Mouse (Mus musculus) WW6 (cell line): ENCODE results near the gene Bmper.

Experiments used
- DNase-seq: peaks from one replicate; pipeline ENCODE4 v3.0.0-alpha.2; 2013; ENCODE audit warnings: low read depth, low spot score

The Bmper gene

DNA sequence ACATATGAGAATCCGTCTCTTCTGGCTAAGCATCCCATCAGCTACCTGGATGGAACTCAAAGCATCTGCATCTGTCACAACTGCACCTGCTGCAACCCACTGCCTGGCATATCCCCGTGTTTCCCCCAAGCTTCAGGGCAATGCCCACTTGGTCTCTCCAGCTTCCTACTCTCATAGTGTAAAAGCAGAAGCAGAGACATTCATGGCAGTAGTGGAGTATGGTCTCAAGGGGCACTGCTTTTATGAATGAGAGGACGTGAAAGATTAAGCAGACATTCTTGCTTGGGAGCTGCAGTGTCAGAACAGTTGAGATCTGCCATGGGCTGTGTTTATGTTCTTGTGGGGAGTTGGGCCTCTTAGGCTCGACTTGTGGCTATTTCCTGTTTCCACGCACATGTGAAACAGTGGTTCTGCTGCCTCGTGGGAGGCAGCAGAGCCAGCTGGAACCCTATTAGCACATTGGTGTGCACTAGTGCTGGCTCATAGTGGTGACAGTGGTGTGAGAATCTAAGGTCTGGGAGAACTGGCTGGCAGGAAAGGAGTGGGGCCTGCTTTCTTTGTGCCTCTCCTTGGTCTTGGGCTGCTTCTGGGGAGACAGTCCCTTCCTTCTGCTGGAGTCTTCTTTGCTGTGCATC lies 12.6 kb downstream of the Bmper start:
- DNase-seq: no peak

- DNase-seq: no peak
These were observed 13.9 kb downstream of the Bmper start for GRCm38 (mm10) chr9:23236635-23237279.

- no peak for DNase-seq
These were observed 16.1 kb downstream of the Bmper start for GRCm38 (mm10) chr9:23239011-23239410.

GRCm38 (mm10) chr9:23242911-23243310 lies 20.0 kb downstream of the Bmper start:
- DNase-seq: no peak

GRCm38 (mm10) chr9:23243869-23244268 lies 21.0 kb downstream of the Bmper start:
- DNase-seq: no peak

DNA sequence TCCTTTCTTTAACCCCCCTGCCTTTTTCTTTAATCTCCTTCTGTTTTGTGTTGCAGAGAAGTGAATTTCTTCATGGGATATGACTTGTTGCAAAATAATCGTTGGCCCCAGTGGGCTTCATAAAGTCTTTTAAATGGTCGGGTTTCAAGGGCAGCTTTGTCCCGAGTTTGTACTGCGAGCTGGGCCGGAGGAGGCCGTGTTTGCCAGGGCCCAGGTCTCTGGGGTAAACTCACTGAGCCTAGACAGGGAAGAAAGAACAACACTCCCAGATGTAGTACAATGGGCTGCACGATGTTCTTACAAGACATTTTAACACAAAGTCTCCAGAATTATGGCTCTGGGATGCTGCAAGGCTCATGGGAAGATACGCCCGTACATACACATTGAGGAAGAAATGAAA lies 23.5 kb downstream of the Bmper start:
- no peak for DNase-seq

DNA sequence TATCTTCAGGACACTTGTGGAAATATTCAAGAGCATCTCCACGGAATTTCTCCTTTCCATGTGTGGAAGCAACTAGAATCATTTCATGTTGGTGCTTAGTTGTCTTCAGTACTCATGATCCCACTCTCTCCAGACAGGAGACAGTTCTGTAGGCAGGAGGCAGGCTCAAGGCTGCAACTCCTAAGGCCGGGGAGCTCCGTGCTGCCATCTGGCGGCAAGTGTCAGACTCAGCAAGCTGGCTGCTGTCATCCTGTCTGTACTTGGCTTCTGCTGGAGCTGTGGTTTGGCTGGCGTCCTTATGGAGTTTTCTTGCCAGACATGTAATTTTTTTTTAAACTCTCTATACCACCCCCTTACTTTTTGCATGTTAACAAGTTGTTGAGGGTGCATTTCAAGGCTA lies 27.1 kb downstream of the Bmper start:
- DNase-seq: peak; percentile 39

DNA sequence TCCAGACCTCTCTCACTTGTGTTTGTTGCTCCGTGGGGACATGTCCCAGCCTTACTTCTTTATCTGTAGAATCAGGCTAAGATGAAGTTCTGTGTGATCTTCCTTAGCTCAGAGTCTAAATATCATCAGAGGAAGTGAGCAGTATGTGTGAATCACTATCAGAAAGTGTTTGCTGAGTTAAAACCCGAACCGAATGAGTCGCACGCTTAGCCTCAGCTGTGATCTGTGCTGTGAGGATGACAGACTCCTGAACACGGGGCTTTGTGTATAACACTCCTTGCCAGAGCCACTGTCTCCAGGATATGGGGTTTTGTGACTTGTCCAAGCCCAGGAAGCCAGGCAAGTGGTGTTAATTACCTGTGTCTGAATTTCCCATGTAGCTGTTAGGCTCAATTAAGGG lies 28.1 kb downstream of the Bmper start:
- no peak for DNase-seq

DNA sequence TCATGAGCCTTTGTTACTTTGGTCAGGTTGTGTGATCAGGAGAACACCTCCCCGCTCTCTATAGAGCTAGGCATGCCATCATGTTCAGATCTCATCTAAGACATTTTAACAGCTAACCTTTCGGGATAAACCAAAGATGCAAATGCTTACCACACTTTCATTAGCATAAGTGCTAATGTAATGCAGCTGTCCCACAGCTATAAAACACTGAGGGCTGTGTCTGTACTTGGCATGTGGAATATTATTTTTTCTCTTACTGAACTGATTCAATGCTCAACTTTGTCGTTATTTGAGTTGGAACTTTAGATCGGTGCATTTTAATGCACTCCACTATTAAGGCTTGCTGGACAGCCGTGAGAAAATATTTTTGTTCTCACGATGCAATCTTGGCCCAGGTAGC lies 30.7 kb downstream of the Bmper start:
- DNase-seq: no peak

DNA sequence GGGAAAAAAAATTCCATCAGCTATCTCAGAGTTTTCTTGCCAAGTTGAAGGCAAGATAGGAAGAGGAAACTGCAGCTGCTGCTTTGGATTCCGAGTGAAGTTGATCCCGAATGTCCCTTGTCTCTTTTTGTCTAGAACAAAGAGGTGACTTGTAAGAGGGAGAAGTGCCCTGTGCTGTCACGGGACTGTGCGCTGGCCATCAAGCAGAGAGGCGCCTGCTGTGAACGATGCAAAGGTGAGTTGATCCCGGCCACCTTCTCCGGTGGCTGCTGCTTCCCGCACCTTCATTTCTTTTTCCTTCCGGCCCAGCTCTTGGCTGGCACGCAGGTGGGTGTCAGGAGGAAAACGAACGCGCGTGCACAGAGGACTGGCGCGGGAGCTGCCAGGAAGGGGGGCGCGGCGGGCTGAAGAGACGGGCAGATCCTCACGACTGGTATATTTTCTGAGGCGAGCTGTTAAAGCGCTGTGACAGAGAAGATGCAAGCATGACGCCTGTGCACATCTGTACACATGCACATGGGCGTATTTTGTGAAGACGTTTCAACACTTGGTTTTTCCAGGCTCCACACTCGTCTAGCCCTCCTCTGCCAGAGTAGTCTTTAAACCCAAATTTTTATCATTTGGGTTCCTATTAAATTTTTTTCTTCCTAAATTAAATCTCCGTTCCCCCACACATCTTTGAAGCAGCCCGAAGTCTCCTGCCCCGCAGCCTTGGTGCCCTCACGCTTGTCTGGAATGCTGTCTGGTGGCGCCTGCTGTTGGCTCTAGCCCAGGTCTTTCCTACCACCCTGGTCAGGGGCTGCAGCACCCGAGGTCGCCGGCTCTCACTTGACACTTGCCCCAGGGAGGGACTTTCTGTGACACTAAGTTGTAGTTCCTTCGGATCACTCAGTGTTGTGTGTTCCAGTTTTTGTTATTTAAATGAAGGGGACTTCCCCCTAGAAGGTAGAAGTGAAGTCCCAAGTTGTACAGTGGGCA lies 31.6 kb downstream of the Bmper start:
- DNase-seq: no peak

DNA sequence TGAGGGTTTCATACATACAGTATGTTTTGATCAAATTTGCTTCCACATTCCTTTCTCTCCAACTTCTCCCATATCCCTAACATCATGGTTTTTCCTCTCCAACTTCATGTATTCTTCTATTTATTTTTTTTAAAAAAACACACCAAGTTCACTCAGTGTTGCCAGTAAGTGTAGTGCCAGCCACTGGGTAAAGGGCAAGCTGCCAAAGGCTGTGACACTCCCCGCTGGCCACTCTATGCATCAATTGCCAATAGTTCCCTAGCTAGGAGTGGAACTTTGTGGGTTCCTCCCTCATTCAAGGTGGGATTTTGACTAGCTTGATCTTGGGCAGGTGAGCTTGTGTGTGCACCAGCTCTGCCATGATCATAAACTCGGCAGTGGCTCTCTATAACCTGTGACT lies 33.0 kb downstream of the Bmper start:
- DNase-seq: no peak

GRCm38 (mm10) chr9:23256576-23256975 lies 33.7 kb downstream of the Bmper start:
- no peak for DNase-seq

GRCm38 (mm10) chr9:23261834-23262233 lies 39.0 kb downstream of the Bmper start:
- DNase-seq: no peak

DNA sequence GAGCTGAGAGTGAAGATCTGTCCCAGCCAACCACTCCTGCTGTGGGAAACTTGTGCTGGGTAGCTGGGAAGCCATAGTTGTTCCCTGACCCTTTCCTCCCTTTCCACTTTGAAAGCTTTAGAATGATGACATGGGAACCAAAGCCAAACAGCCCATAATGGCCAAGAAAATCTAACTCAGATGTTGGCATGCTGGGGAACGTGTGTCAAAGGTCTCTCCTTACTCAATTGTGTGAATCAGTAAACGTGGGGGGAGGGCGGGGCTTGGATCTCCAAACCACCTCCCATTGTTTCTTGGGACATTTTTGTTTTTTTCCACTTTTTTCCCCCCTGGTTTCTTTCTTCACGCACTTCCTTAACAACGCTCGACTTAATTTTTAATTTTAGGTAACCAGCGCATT lies 40.0 kb downstream of the Bmper start:
- no peak for DNase-seq

GRCm38 (mm10) chr9:23264471-23264870 lies 41.6 kb downstream of the Bmper start:
- no peak for DNase-seq

DNA sequence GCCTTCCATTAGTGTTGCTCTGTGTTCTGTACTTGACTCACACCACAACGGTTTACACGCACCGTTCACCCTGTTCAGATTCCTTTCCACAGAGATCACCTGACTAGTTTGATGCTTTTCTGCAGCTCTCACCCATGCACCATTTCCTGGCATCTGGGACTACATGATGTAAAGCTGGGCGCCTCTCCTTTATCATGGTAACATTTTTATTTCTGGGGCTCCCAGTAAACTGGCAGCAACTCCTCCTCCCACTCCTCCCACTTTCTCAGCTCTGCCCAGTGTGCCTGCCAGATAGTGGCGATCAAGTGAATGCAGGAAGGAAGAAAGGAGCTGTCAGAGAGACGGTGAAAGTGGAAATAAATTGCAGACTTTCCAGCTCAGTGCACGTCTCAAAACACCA lies 45.7 kb downstream of the Bmper start:
- DNase-seq: no peak

- no peak for DNase-seq
These were observed 46.2 kb downstream of the Bmper start for GRCm38 (mm10) chr9:23269087-23269486.

DNA sequence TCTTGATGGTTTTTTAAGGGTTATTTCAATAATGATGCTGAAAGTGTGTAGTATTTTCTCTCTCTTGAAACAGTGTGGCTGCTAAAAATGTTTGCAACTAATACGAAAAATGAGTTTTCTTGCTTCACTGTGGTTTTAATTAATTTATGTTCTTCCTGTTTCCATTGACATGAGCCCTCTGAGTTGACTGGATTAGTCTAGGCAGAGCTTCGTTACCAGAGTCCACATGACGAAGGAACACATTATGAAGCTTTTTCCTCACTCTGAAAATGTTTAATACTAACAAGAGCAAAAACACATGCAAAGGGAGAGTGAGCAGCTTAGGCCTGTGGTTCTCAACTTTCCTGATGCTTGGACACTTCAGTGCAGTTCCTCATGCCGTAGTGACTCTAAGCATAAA lies 53.4 kb downstream of the Bmper start:
- DNase-seq: no peak

DNA sequence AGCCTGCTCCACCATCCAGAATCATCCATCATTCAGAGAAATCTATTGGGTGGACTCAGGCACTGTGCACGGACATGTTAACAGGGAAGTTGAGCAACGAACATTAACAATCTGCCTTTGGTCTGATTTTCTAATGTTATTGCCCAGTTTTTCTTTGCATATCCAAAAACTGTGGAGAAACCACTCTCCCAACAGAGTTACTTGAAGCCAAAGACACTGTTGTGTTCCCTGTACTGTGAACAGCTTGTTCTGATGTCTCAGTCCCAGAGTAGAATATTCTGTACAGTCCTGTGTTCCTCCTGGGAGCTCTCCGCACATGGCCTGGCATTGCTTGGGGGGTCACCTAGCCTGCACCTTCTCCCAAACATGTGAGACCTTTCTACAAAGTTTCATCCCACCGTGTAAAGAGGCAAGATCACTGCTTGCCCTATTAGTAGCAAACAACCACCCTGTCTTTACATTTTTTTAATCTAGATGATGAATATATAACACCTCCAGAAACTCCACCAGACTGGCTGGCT lies 62.1 kb downstream of the Bmper start:
- no peak for DNase-seq

DNA sequence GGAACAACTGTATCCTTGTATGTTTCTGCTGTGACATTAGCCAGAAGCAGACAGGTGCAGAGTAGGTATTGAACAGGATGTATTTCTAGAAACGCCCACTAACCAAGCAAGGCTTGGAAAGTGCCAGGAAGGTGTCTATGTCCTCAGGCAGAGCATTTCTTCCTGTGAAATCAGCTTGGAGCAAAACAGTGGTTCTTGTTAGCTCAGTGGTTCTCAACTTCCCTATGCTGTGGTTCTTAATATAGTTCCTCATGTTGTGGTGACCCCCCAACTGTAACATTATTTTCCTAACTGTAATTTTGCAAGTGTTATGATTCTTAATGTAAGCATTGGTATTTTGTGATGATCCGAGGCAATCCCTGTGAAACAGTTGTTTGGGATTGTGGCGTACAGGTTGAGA lies 70.7 kb downstream of the Bmper start:
- DNase-seq: no peak

DNA sequence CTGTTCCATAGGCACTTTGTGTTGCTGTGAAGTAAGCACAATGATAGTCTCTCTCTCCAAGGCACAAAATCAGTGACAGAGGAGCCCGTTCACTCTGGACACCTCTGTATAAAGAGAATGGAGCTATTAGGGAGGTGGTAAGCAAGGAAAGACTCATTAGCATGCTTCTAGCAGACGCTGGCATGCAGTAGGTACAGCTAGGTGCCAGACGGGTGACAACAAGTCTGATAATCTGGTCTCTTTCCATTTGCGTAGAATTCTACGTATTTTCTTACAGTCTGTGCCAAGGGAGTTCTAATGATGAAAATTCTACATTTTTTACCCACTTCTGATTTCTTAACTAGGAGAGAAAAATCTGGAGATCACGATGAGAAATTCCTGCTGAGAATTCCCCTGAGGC lies 72.7 kb downstream of the Bmper start:
- DNase-seq: no peak

DNA sequence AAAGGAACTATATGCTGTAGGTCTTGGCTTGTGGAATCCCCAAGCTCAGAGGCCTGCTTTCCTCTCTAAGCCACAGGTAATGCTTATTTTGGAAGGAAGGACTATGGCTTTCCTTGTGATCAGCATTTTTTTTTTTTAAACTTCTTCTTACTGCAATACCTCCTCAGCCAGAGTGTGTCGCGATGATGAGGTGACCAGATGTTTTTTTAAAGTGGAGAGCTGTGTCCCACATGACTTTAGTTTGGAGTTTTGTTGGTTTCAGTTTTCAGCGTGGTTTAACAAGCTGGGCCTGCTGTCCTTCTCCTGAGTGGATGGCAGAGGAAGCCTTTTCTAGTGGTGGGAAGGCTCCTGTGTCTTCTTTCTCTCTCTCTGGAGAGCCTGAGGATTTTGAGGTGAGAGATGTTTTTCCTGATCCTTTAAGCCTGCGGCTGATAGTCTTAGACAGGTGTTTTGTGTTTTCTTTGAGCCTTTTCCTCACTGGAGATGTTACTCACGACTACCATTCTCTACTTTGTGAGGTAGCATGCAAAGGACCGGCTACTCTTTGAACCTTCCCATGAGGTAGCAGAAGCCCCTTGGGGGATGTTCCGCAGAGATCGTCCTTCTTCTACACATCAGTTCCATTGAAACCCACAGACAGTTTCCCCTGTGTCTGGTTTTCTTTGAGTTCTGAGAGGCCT lies 74.8 kb downstream of the Bmper start:
- no peak for DNase-seq
